Mouse (Mus musculus): ENCODE data around the gene Sash1. TPM values are rescaled to one million over a fixed set of nuclear protein-coding genes. Genes with fewer than 3 reads are reported as not detected.

Gene Sash1
- total and polyA plus RNA-seq, 3 experiments, result 0.09 to 0.59 (median 0.24) TPM

GRCm38 (mm10) chr10:8686219-8686618, 199.7 kb downstream of the Sash1 start:
- dilution Hi-C loops (cut with MboI; ENCODE audit: extremely low pct_ligation_motif_present, extremely low pct_unique_long_range_greater_than_20kb, low sequenced_read_pairs) (no loop called here), in situ Hi-C loops (cut with MboI; ENCODE audit: low pct_ligation_motif_present, low pct_unique_long_range_greater_than_20kb, low sequenced_read_pairs) (loop anchor here (25.0 kb wide), 1 partner anchor 449 kb away; no protein-coding TSS in a partner anchor)
- no peak for TF ChIP-seq ELF1 (IDR thresholded peaks at IDR 0.05; ENCODE audit: low read depth, low read length)
- no peak for TF ChIP-seq SIN3A (IDR thresholded peaks at IDR 0.05; ENCODE audit: low read length)
- TF ChIP-seq GABPA (IDR thresholded peaks at IDR 0.05; ENCODE audit: insufficient replicate concordance, low read depth, low read length), result no peak
- TF ChIP-seq POLR2A (IDR thresholded peaks at IDR 0.05; ENCODE audit: low read depth, low read length), result no peak
- no peak for TF ChIP-seq MAZ (IDR thresholded peaks at IDR 0.05; ENCODE audit: low read depth, low read length)
- TF ChIP-seq CHD1 (IDR thresholded peaks at IDR 0.05; ENCODE audit: low read depth, low read length), result no peak
- TF ChIP-seq ZC3H11A (IDR thresholded peaks at IDR 0.05; ENCODE audit: low read depth, low read length), result no peak
- no peak for TF ChIP-seq USF2 (conservative IDR thresholded peaks at IDR 0.05; ENCODE audit: low read depth, low read length)
- no peak for TF ChIP-seq PAX5 (IDR thresholded peaks at IDR 0.05; ENCODE audit: low read length)
- TF ChIP-seq KAT2A (IDR thresholded peaks at IDR 0.05; ENCODE audit: insufficient replicate concordance, low read length), result no peak
- TF ChIP-seq IRF4 (IDR thresholded peaks at IDR 0.05; ENCODE audit: low read depth, low read length), result no peak
- TF ChIP-seq MEF2A (IDR thresholded peaks at IDR 0.05; ENCODE audit: borderline replicate concordance, low read depth, low read length), result no peak
- no peak for TF ChIP-seq RCOR1 (conservative IDR thresholded peaks at IDR 0.05; ENCODE audit: low read depth, low read length)
- TF ChIP-seq USF1 (IDR thresholded peaks at IDR 0.05; ENCODE audit: low read depth, low read length), result no peak
- TF ChIP-seq RAD21 (IDR thresholded peaks at IDR 0.05; ENCODE audit: low read depth, low read length), result no peak
- TF ChIP-seq ETS1 (conservative IDR thresholded peaks at IDR 0.05; ENCODE audit: low read depth, low read length), result no peak
- no peak for TF ChIP-seq TCF12 (IDR thresholded peaks at IDR 0.05; ENCODE audit: low read depth, low read length)
- TF ChIP-seq POLR2AphosphoS2 (IDR thresholded peaks at IDR 0.05; ENCODE audit: low read depth, low read length), result no peak
- no peak for TF ChIP-seq TBP (conservative IDR thresholded peaks at IDR 0.05; ENCODE audit: low read depth, low read length)
- no peak overlapping the region for H3K4me2 ChIP-seq (ENCODE audit: insufficient read depth, low read depth, poor library complexity, severe bottlenecking)
- no peaks in the 10 kb centered on the region for H3K36me3 ChIP-seq (replicated peaks in 1 of 2; ENCODE audit: control insufficient read depth in 1 of 2, insufficient read depth in 1 of 2, low read length in 1 of 2)
- H3K27me3 ChIP-seq (replicated peaks), result no peaks in the 10 kb centered on the region
- no peaks in the 10 kb centered on the region for H3K79me2 ChIP-seq (replicated peaks; ENCODE audit: control insufficient read depth, extremely low read depth, insufficient read depth, poor library complexity, severe bottlenecking)
- H3K4me3 ChIP-seq (replicated peaks in 1 of 3; ENCODE audit: low read depth in 2 of 3, low read length in 2 of 3, poor library complexity in 1 of 3), result no peak overlapping the region
- no peak overlapping the region for H3K9ac ChIP-seq (ENCODE audit: insufficient read depth, low read depth)
- DNase-seq (ENCODE audit: extremely low read depth), result no peak
- H3K9me3 ChIP-seq (replicated peaks; ENCODE audit: low read length), result peaks cover 7% of the 10 kb centered on the region
- H3K4me1 ChIP-seq (ENCODE audit: control insufficient read depth in 1 of 2, insufficient read depth in 2 of 2), result peaks cover 6 to 19% of the 10 kb centered on the region in 2 experiments; a peak in 3 of 4 replicates
- no peak overlapping the region for H3K27ac ChIP-seq (ENCODE audit: insufficient read depth, low read depth)

DNA sequence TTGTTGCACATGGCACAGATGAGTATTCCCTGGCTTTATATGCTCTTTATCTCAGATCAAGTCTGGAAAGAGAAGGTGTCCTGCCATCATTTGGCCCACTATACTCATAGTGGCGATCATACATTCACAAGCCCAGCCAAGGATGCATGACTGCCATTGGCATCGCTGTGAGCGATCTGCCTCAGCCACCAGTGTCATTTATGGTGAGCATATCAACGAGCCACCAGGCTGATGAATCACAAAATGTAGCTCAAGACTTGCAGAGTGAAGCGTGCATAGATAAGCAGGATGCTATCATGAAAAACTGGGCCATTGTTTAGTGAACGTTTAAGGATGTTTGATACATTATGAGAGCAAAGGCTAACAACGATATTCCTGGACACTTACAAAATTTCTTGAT, 200.6 kb downstream of the Sash1 start:
- Histone ChIP-seq H3K27ac (ENCODE audit: insufficient read depth, low read depth) (no peak overlapping the region), H3K4me2 (ENCODE audit: insufficient read depth, low read depth, poor library complexity, severe bottlenecking) (no peak overlapping the region), H3K79me2 (replicated peaks; ENCODE audit: control insufficient read depth, extremely low read depth, insufficient read depth, poor library complexity, severe bottlenecking) (no peaks in the 10 kb centered on the region), H3K4me3 (replicated peaks in 1 of 3; ENCODE audit: low read depth in 2 of 3, low read length in 2 of 3, poor library complexity in 1 of 3) (no peak overlapping the region), H3K36me3 (replicated peaks in 1 of 2; ENCODE audit: control insufficient read depth in 1 of 2, insufficient read depth in 1 of 2, low read length in 1 of 2) (no peaks in the 10 kb centered on the region), H3K27me3 (replicated peaks) (no peaks in the 10 kb centered on the region), H3K9me3 (replicated peaks; ENCODE audit: low read length) (peaks cover 7% of the 10 kb centered on the region), H3K9ac (ENCODE audit: insufficient read depth, low read depth) (no peak overlapping the region), H3K4me1 (ENCODE audit: control insufficient read depth in 1 of 2, insufficient read depth in 2 of 2) (peaks cover 4 to 17% of the 10 kb centered on the region in 2 experiments; a peak in 3 of 4 replicates)
- in situ Hi-C loops (cut with MboI; ENCODE audit: low pct_ligation_motif_present, low pct_unique_long_range_greater_than_20kb, low sequenced_read_pairs) (loop anchor here (25.0 kb wide), 1 partner anchor 448 kb away; no protein-coding TSS in a partner anchor), dilution Hi-C loops (cut with MboI; ENCODE audit: extremely low pct_ligation_motif_present, extremely low pct_unique_long_range_greater_than_20kb, low sequenced_read_pairs) (no loop called here)
- no peak for DNase-seq (ENCODE audit: extremely low read depth)
- no peak for TF ChIP-seq CTCF (conservative IDR thresholded peaks at IDR 0.05 in 1 of 2, IDR thresholded peaks at IDR 0.05 in 1 of 2; ENCODE audit: low read depth in 2 of 2, low read length in 2 of 2)
- no peak for TF ChIP-seq BHLHE40 (IDR thresholded peaks at IDR 0.05; ENCODE audit: low read depth, low read length)
- no peak for TF ChIP-seq CHD2 (IDR thresholded peaks at IDR 0.05; ENCODE audit: low read length)
- no peak for TF ChIP-seq ETS1 (conservative IDR thresholded peaks at IDR 0.05; ENCODE audit: low read depth, low read length)

Measured in CH12.LX (cell line).